Mouse (Mus musculus) forebrain, embryonic 10.5 days (tissue): ENCODE measurements around the gene Polr3h. TPM values are rescaled to one million over a fixed set of nuclear protein-coding genes. Genes with fewer than 3 reads are reported as not detected.

Experiments
- DNase-seq: peaks from one replicate; pipeline ENCODE4 v3.0.0-alpha.2; 2017; ENCODE audit warnings: low spot score; ENCODE audit errors: extremely low spot score
- H3K27ac ChIP-seq: fragments of 300-500 bp; sonication (generic); 2 replicates; pipeline ENCODE4 v1.5.1; 2016; ENCODE audit warnings: mild to moderate bottlenecking
- H3K27me3 ChIP-seq: fragments of 300-500 bp; sonication (generic); 2 replicates; pipeline ENCODE4 v1.6.1; 2016; ENCODE audit warnings: mild to moderate bottlenecking; ENCODE audit not compliant: poor library complexity, severe bottlenecking
- H3K36me3 ChIP-seq: fragments of 300-500 bp; sonication (generic); replicated peaks from 2 replicates; pipeline ENCODE4 v1.6.1; 2016; ENCODE audit warnings: mild to moderate bottlenecking, moderate library complexity
- H3K4me1 ChIP-seq: fragments of 300-500 bp; sonication (generic); 2 replicates; pipeline ENCODE4 v1.6.1; 2016
- H3K4me3 ChIP-seq: fragments of 300-500 bp; sonication (generic); 2 replicates; pipeline ENCODE4 v1.5.1; 2016; ENCODE audit warnings: mild to moderate bottlenecking, moderate library complexity
- H3K9me3 ChIP-seq: fragments of 300-500 bp; sonication (generic); 2 replicates; pipeline ENCODE4 v1.6.1; 2016; ENCODE audit warnings: mild to moderate bottlenecking, moderate library complexity
- WGBS: fragments of 180-500 bp; shearing (Covaris S2); methylation state at CpG from one replicate; pipeline ENCODE4 v1.1.7; 2016; 5-methylcytosine and 5-hydroxymethylcytosine counted together
- polyA plus RNA-seq: library from polyadenylated mRNA; unstranded; fragments of >200 nt; fragmentation: Nextera tagmentation; extraction: Ambion mirVana; gene quantifications from 2 replicates; pipeline ENCODE4 v1.2.1, GENCODE M21; 2016

Polr3h gene
- polyA plus RNA-seq, 1 experiment from 2014 or later, result 90.8 TPM

- no peak overlapping the region for H3K27ac ChIP-seq
- 91% methylated on average over 5 of the region's 5 CpGs for WGBS
- H3K9me3 ChIP-seq, result no peaks in the 10 kb centered on the region
- H3K27me3 ChIP-seq, result peaks cover 24% of the 10 kb centered on the region
- H3K4me1 ChIP-seq, result peaks cover 49% of the 10 kb centered on the region
- no peak for DNase-seq
- H3K36me3 ChIP-seq, result no peaks in the 10 kb centered on the region
- H3K4me3 ChIP-seq, result no peak overlapping the region
Measured at GRCm38 (mm10) chr15:81940219-81940618, 14.2 kb upstream of the Polr3h start.

- no peak overlapping the region for H3K4me3 ChIP-seq
- no peaks in the 10 kb centered on the region for H3K9me3 ChIP-seq
- H3K27me3 ChIP-seq, result peaks cover 24% of the 10 kb centered on the region
- DNase-seq, result no peak
- 94% methylated on average over 4 of the region's 4 CpGs for WGBS
- H3K4me1 ChIP-seq, result peaks cover 49% of the 10 kb centered on the region
- H3K27ac ChIP-seq, result no peak overlapping the region
- H3K36me3 ChIP-seq, result no peaks in the 10 kb centered on the region
Measured at GRCm38 (mm10) chr15:81939774-81940173, 13.7 kb upstream of the Polr3h start.

GRCm38 (mm10) chr15:81939157-81939715, 13.2 kb upstream of the Polr3h start:
- Histone ChIP-seq H3K9me3 (no peaks in the 10 kb centered on the region), H3K4me1 (peaks cover 49% of the 10 kb centered on the region), H3K27me3 (peaks cover 24% of the 10 kb centered on the region), H3K27ac (no peak overlapping the region), H3K36me3 (no peaks in the 10 kb centered on the region), H3K4me3 (no peak overlapping the region)
- DNase-seq, result no peak
- 89% methylated on average over 10 of the region's 10 CpGs for WGBS

- H3K9me3 ChIP-seq, result no peaks in the 10 kb centered on the region
- peaks cover 24% of the 10 kb centered on the region for H3K27me3 ChIP-seq
- DNase-seq, result peak; percentile 56
- H3K4me3 ChIP-seq, result peak overlapping the region; percentile 57; the same call in 1 of the 2 replicates
- no peaks in the 10 kb centered on the region for H3K36me3 ChIP-seq
- 22% methylated on average over 2 of the region's 2 CpGs for WGBS
- peaks cover 45% of the 10 kb centered on the region for H3K4me1 ChIP-seq
- H3K27ac ChIP-seq, result peak overlapping the region; percentile 26
Measured at GRCm38 (mm10) chr15:81938246-81938645, 12.2 kb upstream of the Polr3h start.

GRCm38 (mm10) chr15:81937098-81937972, 11.3 kb upstream of the Polr3h start:
- Histone ChIP-seq H3K36me3 (no peaks in the 10 kb centered on the region), H3K4me3 (peak overlapping the region; percentile 57), H3K27ac (peak overlapping the region; percentile 76), H3K27me3 (peaks cover 24% of the 10 kb centered on the region), H3K9me3 (no peaks in the 10 kb centered on the region), H3K4me1 (peaks cover 42% of the 10 kb centered on the region)
- 9% methylated on average over 19 of the region's 19 CpGs for WGBS
- no peak for DNase-seq

- 0% methylated on average over 12 of the region's 12 CpGs for WGBS
- peak; percentile 44 for DNase-seq
- H3K27ac ChIP-seq, result peak within 1 kb of the TSS; percentile 76
Measured at GRCm38 (mm10) chr15:81936679-81937078, 10.6 kb upstream of the Polr3h start, which contains the start of gene Csdc2. Gene Csdc2 (plus strand): TSS chr15:81936759.

GRCm38 (mm10) chr15:81935869-81936637, 10.0 kb upstream of the Polr3h start:
- DNase-seq, result no peak
- Histone ChIP-seq H3K9me3 (no peaks in the 10 kb centered on the region), H3K27me3 (peaks cover 24% of the 10 kb centered on the region), H3K27ac (peak overlapping the region; percentile 76), H3K4me3 (peak overlapping the region; percentile 57), H3K4me1 (peaks cover 38% of the 10 kb centered on the region), H3K36me3 (no peaks in the 10 kb centered on the region)
- 58% methylated on average over 7 of the region's 7 CpGs for WGBS

More at GRCm38 (mm10) chr15:81936679-81937078, 10.6 kb upstream of the Polr3h start, which contains the start of gene Csdc2:
- peaks cover 38% of the 10 kb centered on the region for H3K4me1 ChIP-seq
- no peaks in the 10 kb centered on the region for H3K9me3 ChIP-seq
- no peaks in the 10 kb centered on the region for H3K36me3 ChIP-seq
- peak within 1 kb of the TSS; percentile 57 for H3K4me3 ChIP-seq
- H3K27me3 ChIP-seq, result peaks cover 24% of the 10 kb centered on the region

- peaks cover 38% of the 10 kb centered on the region for H3K4me1 ChIP-seq
- H3K4me3 ChIP-seq, result no peak overlapping the region
- H3K36me3 ChIP-seq, result no peaks in the 10 kb centered on the region
- WGBS, result 78% methylated on average over 1 of the region's 1 CpGs
- DNase-seq, result no peak
- no peak overlapping the region for H3K27ac ChIP-seq
- no peaks in the 10 kb centered on the region for H3K9me3 ChIP-seq
- peaks cover 24% of the 10 kb centered on the region for H3K27me3 ChIP-seq
Measured at GRCm38 (mm10) chr15:81933986-81934385, 7.9 kb upstream of the Polr3h start.

- H3K4me1 ChIP-seq, result peaks cover 34% of the 10 kb centered on the region
- H3K36me3 ChIP-seq, result no peaks in the 10 kb centered on the region
- 52% methylated on average over 12 of the region's 12 CpGs for WGBS
- H3K4me3 ChIP-seq, result no peak overlapping the region
- no peaks in the 10 kb centered on the region for H3K9me3 ChIP-seq
- peaks cover 21% of the 10 kb centered on the region for H3K27me3 ChIP-seq
- no peak for DNase-seq
- peak overlapping the region; percentile 25; the same call in 1 of the 2 replicates for H3K27ac ChIP-seq
Measured at GRCm38 (mm10) chr15:81932951-81933470, 7.0 kb upstream of the Polr3h start.

- peaks cover 48% of the 10 kb centered on the region for H3K4me1 ChIP-seq
- H3K27me3 ChIP-seq, result no peaks in the 10 kb centered on the region
- H3K9me3 ChIP-seq, result no peaks in the 10 kb centered on the region
- H3K4me3 ChIP-seq, result no peak overlapping the region
- WGBS, result 75% methylated on average over 11 of the region's 11 CpGs
- no peak overlapping the region; the same call in 1 of the 2 replicates for H3K27ac ChIP-seq
- DNase-seq, result no peak
- peaks cover 12% of the 10 kb centered on the region for H3K36me3 ChIP-seq
Measured at GRCm38 (mm10) chr15:81928277-81928676, 2.2 kb upstream of the Polr3h start.

- H3K27ac ChIP-seq, result peak overlapping the region; percentile 60; the same call in 1 of the 2 replicates
- H3K4me1 ChIP-seq, result peaks cover 43% of the 10 kb centered on the region
- 64% methylated on average over 4 of the region's 4 CpGs for WGBS
Measured at GRCm38 (mm10) chr15:81927741-81928140, 1.7 kb upstream of the Polr3h start.

GRCm38 (mm10) chr15:81926446-81926822, 394 bp upstream of the Polr3h start:
- H3K4me1 ChIP-seq, result peaks cover 42% of the 10 kb centered on the region
- no peaks in the 10 kb centered on the region for H3K9me3 ChIP-seq
- no peaks in the 10 kb centered on the region for H3K27me3 ChIP-seq
- peak overlapping the region; percentile 92 for H3K4me3 ChIP-seq
- DNase-seq, result no peak
- peak overlapping the region; percentile 89 for H3K27ac ChIP-seq
- 34% methylated on average over 9 of the region's 9 CpGs for WGBS
- H3K36me3 ChIP-seq, result peaks cover 25% of the 10 kb centered on the region

More at GRCm38 (mm10) chr15:81927741-81928140, 1.7 kb upstream of the Polr3h start:
- Histone ChIP-seq H3K4me3 (no peak overlapping the region), H3K9me3 (no peaks in the 10 kb centered on the region), H3K27me3 (no peaks in the 10 kb centered on the region), H3K36me3 (peaks cover 14% of the 10 kb centered on the region)
- DNase-seq, result no peak
